Mouse (Mus musculus): Measurements from ENCODE around the gene Tfb1m. TPM values are rescaled to one million over a fixed set of nuclear protein-coding genes. Genes with fewer than 3 reads are reported as not detected.

The Tfb1m gene
- 0.74 and 0.82 TPM in 2 replicates for polyA plus RNA-seq (2012)

GRCm38 (mm10) chr17:3557331-3558311 lies at the start of gene Tfb1m:
Gene Tfb1m, minus strand, starts transcription at chr17:3557781.

GRCm38 (mm10) chr17:3532254-3532653 lies 25.3 kb downstream of the Tfb1m start, which contains the start of gene Cldn20:
Gene Cldn20, plus strand, starts transcription at chr17:3532554.

Other genes with a start within 250 kb of the Tfb1m start
- 1.3 and 1.6 TPM in 2 replicates for gene Tiam2, start 231.2 kb downstream of the Tfb1m start, polyA plus RNA-seq (2012)
- gene Cldn20, start 25.2 kb downstream of the Tfb1m start, polyA plus RNA-seq (2012): not detected in 2 replicates
- not detected in 2 replicates for gene Nox3, start 138.5 kb upstream of the Tfb1m start, polyA plus RNA-seq (2012)

Data from megakaryocyte-erythroid progenitor cell, adult 5 weeks (primary cell).